Mouse (Mus musculus) ES-E14 (cell line): Measurements from ENCODE around the gene Ppp1r2. TPM values are rescaled to one million over a fixed set of nuclear protein-coding genes. Genes with fewer than 3 reads are reported as not detected.

Source experiments
- DNase-seq: peaks from one replicate; pipeline ENCODE4 v3.0.0-alpha.2; 2013; ENCODE audit warnings: low read depth, low spot score
- H3K27ac ChIP-seq: 2 replicates; pipeline ENCODE4 v1.5.1; 2012; ENCODE audit warnings: low read depth, mild to moderate bottlenecking, low read length, moderate library complexity, mixed read lengths; ENCODE audit not compliant: poor library complexity, insufficient read depth, severe bottlenecking
- H3K36me3 ChIP-seq: 2 replicates; pipeline ENCODE4 v1.6.1; 2012; ENCODE audit warnings: mild to moderate bottlenecking, low read length, moderate library complexity, mixed read lengths; ENCODE audit not compliant: control insufficient read depth, poor library complexity, insufficient read depth, severe bottlenecking
- H3K4me1 ChIP-seq, 2 experiments: fragments of 150-350 bp in 1 of 2; sonication (generic) in 1 of 2; 2 replicates each; pipeline ENCODE4 v1.6.1; 2012; ENCODE audit warnings: low read length in 2 of 2, mild to moderate bottlenecking in 1 of 2, mixed read lengths in 1 of 2; ENCODE audit not compliant: control insufficient read depth in 2 of 2, insufficient read depth in 2 of 2, poor library complexity in 1 of 2
- H3K4me3 ChIP-seq, 2 experiments: fragments of 150-350 bp in 1 of 2; sonication (generic) in 1 of 2; 2 replicates each; pipeline ENCODE4 v1.5.1; 2012; ENCODE audit warnings: low read length in 2 of 2, low read depth in 1 of 2, mild to moderate bottlenecking in 1 of 2, mixed read lengths in 1 of 2; ENCODE audit not compliant: insufficient read depth in 1 of 2, poor library complexity in 1 of 2, severe bottlenecking in 1 of 2
- H3K9ac ChIP-seq: 2 replicates; pipeline ENCODE4 v1.6.1; 2012; ENCODE audit warnings: low read depth, mild to moderate bottlenecking, low read length, mixed read lengths; ENCODE audit not compliant: poor library complexity, insufficient read depth, severe bottlenecking
- H3K9me3 ChIP-seq: fragments of 150-350 bp; sonication (generic); 2 replicates; pipeline ENCODE4 v1.6.1; 2012; ENCODE audit warnings: low read depth, mild to moderate bottlenecking, low read length; ENCODE audit not compliant: control insufficient read depth, insufficient read depth
- CHD2 ChIP-seq: IDR thresholded peaks from 2 replicates; pipeline ENCODE4 v1.6.1; 2014; ENCODE audit warnings: mild to moderate bottlenecking, low read depth, low read length, inconsistent platforms
- HCFC1 ChIP-seq: IDR thresholded peaks from 2 replicates; pipeline ENCODE4 v1.6.1; 2012; ENCODE audit warnings: low read length, inconsistent platforms, borderline replicate concordance; ENCODE audit not compliant: insufficient read depth
- MAFK ChIP-seq: IDR thresholded peaks from 2 replicates; pipeline ENCODE4 v1.6.1; 2014; ENCODE audit warnings: mild to moderate bottlenecking, low read depth, low read length, inconsistent platforms; ENCODE audit not compliant: insufficient read depth
- ZC3H11A ChIP-seq: IDR thresholded peaks from 2 replicates; pipeline ENCODE4 v1.6.1; 2012; ENCODE audit warnings: low read depth, mild to moderate bottlenecking, inconsistent platforms, low read length, borderline replicate concordance
- ZNF384 ChIP-seq: IDR thresholded peaks from 2 replicates; pipeline ENCODE4 v1.6.1; 2012; ENCODE audit warnings: low read depth, low read length, inconsistent platforms
- in situ Hi-C, 2 experiments: fragments of 600-800 bp; cut with MboI; formaldehyde crosslinking; loops; one replicate each; pipeline ENCODE4 v1.15.1; 2025; ENCODE audit warnings: low sequenced_read_pairs in 2 of 2, inconsistent platforms in 1 of 2; ENCODE audit not compliant: unreplicated experiment in 2 of 2
- total RNA-seq: library from RNA; depleted of rRNA; stranded (reverse); fragments of 300-350 nt; gene quantifications from 2 replicates; pipeline ENCODE4 v1.2.3, GENCODE M21; 2012

Gene Ppp1r2
- total RNA-seq, 1 experiment = 63.1 TPM

- H3K4me3 ChIP-seq = no peak overlapping the region
These were observed 3.0 kb upstream of the Ppp1r2 start for GRCm38 (mm10) chr16:31278081-31278480.

GRCm38 (mm10) chr16:31276962-31277361 is 1.9 kb upstream of the Ppp1r2 start:
- in situ Hi-C loops = no loop called here
- Histone ChIP-seq H3K36me3 (no peaks in the 10 kb centered on the region), H3K4me1 (peaks cover 2 to 14% of the 10 kb centered on the region in 2 experiments; a peak in 2 of 4 replicates), H3K27ac (no peak overlapping the region), H3K9ac (no peak overlapping the region; the same call in 1 of the 2 replicates), H3K4me3 (peak overlapping the region in 1 of 2 experiments; percentile 28; a peak in 1 of 4 replicates), H3K9me3 (no peaks in the 10 kb centered on the region)
- no peak for TF ChIP-seq ZNF384
- no peak for TF ChIP-seq CHD2
- TF ChIP-seq MAFK = no peak
- TF ChIP-seq ZC3H11A = no peak
- TF ChIP-seq HCFC1 = no peak
- DNase-seq = no peak

More at GRCm38 (mm10) chr16:31278081-31278480, 3.0 kb upstream of the Ppp1r2 start:
- TF ChIP-seq MAFK (no peak), HCFC1 (no peak), CHD2 (no peak), ZNF384 (no peak), ZC3H11A (no peak)
- no peak for DNase-seq
- Histone ChIP-seq H3K9me3 (no peaks in the 10 kb centered on the region), H3K36me3 (no peaks in the 10 kb centered on the region), H3K4me1 (peaks cover 2 to 14% of the 10 kb centered on the region in 2 experiments; a peak in 2 of 4 replicates), H3K27ac (no peak overlapping the region), H3K9ac (no peak overlapping the region)
- in situ Hi-C loops = no loop called here

GRCm38 (mm10) chr16:31276539-31276938 is 1.5 kb upstream of the Ppp1r2 start:
- Histone ChIP-seq H3K36me3 (peaks cover 2% of the 10 kb centered on the region; the same call in 1 of the 2 replicates), H3K4me3 (peak overlapping the region in 1 of 2 experiments; percentile 28; a peak in 2 of 4 replicates), H3K9me3 (no peaks in the 10 kb centered on the region), H3K9ac (peak overlapping the region; percentile 19; the same call in 1 of the 2 replicates), H3K4me1 (peaks cover 2 to 14% of the 10 kb centered on the region in 2 experiments; a peak in 2 of 4 replicates), H3K27ac (no peak overlapping the region)
- no peak for DNase-seq
- in situ Hi-C loops = no loop called here
- TF ChIP-seq CHD2 = no peak
- no peak for TF ChIP-seq HCFC1
- TF ChIP-seq ZNF384 = no peak

- in situ Hi-C loops = no loop called here
- DNase-seq = no peak
- Histone ChIP-seq H3K9me3 (no peaks in the 10 kb centered on the region), H3K36me3 (peaks cover 3% of the 10 kb centered on the region; the same call in 1 of the 2 replicates), H3K4me1 (peaks cover 2 to 12% of the 10 kb centered on the region in 2 experiments; a peak in 2 of 4 replicates), H3K27ac (no peak overlapping the region; the same call in 1 of the 2 replicates), H3K9ac (peak overlapping the region; percentile 100; the same call in 1 of the 2 replicates), H3K4me3 (peak overlapping the region; percentile 87)
- no peak for TF ChIP-seq ZC3H11A
- TF ChIP-seq HCFC1 = no peak
- TF ChIP-seq CHD2 = no peak
- TF ChIP-seq ZNF384 = no peak
These were observed 993 bp downstream of the Ppp1r2 start for GRCm38 (mm10) chr16:31274084-31274483.

GRCm38 (mm10) chr16:31266692-31267091 is 8.4 kb downstream of the Ppp1r2 start:
- no peak for DNase-seq
- Histone ChIP-seq H3K9ac (no peak overlapping the region), H3K4me3 (no peak overlapping the region), H3K9me3 (no peaks in the 10 kb centered on the region), H3K36me3 (peaks cover 8% of the 10 kb centered on the region), H3K27ac (no peak overlapping the region), H3K4me1 (peaks cover 0 to 1% of the 10 kb centered on the region in 2 experiments; a peak in 1 of 4 replicates)
- TF ChIP-seq MAFK = peak; percentile 100
- no peak for TF ChIP-seq ZC3H11A
- in situ Hi-C loops = no loop called here
